Mouse (Mus musculus): ENCODE data around the gene Pacsin2. TPM values are rescaled to one million over a fixed set of nuclear protein-coding genes. Genes with fewer than 3 reads are reported as not detected.
"Not testable (repeated sequence)": the region's sequence is repeated elsewhere in the genome, so short reads cannot be mapped to it uniquely, and the experiment has no call there.

The Pacsin2 gene
- polyA plus RNA-seq (2012; ENCODE audit: insufficient read depth, insufficient read length, low replicate concordance, missing spikeins) = 149 TPM in 1 of 2 replicates, not detected in the other

GRCm38 (mm10) chr15:83464083-83464904 lies at the start of gene Pacsin2:
TSS of gene Pacsin2 (minus strand) at chr15:83464606.
- TF ChIP-seq POLR2A (IDR thresholded peaks at IDR 0.05; ENCODE audit: insufficient read depth, low read depth, low read length) (peak; percentile 78), CTCF (IDR thresholded peaks at IDR 0.05; ENCODE audit: insufficient read depth, low read depth, low read length) (no peak)
- WGBS = under 1% methylated on average over 78 of the region's 88 CpGs
- Histone ChIP-seq H3K4me3 (ENCODE audit: insufficient read depth, low read depth, low read length) (peak within 1 kb of the TSS; percentile 61), H3K27ac (ENCODE audit: insufficient read depth, low read depth, low read length) (peak within 1 kb of the TSS; percentile 10; the same call in 1 of the 2 replicates), H3K4me1 (ENCODE audit: control insufficient read depth, insufficient read depth, low read length) (peaks cover 15% of the 10 kb centered on the region)

- peaks cover 11% of the 10 kb centered on the region for H3K4me1 ChIP-seq (ENCODE audit: control insufficient read depth, insufficient read depth, low read length)
- no peak overlapping the region for H3K4me3 ChIP-seq (ENCODE audit: insufficient read depth, low read depth, low read length)
- TF ChIP-seq CTCF (IDR thresholded peaks at IDR 0.05; ENCODE audit: insufficient read depth, low read depth, low read length) (no peak), POLR2A (IDR thresholded peaks at IDR 0.05; ENCODE audit: insufficient read depth, low read depth, low read length) (no peak)
- WGBS = 75% methylated on average over 13 of the region's 13 CpGs
- H3K27ac ChIP-seq (ENCODE audit: insufficient read depth, low read depth, low read length) = no peak overlapping the region
Measured at GRCm38 (mm10) chr15:83512489-83513281, 48.3 kb upstream of the Pacsin2 start.

- 9% methylated on average over 41 of the region's 41 CpGs for WGBS
- H3K27ac ChIP-seq (ENCODE audit: insufficient read depth, low read depth, low read length) = 0 out of 2 replicates have a peak within 1 kb of the TSS, but pooled peaks have one; percentile 16
- TF ChIP-seq CTCF (IDR thresholded peaks at IDR 0.05; ENCODE audit: insufficient read depth, low read depth, low read length) (no peak), POLR2A (IDR thresholded peaks at IDR 0.05; ENCODE audit: insufficient read depth, low read depth, low read length) (peak; percentile 69)
- H3K4me3 ChIP-seq (ENCODE audit: insufficient read depth, low read depth, low read length) = peak within 1 kb of the TSS; percentile 63
- H3K4me1 ChIP-seq (ENCODE audit: control insufficient read depth, insufficient read depth, low read length) = peaks cover 14% of the 10 kb centered on the region
Measured at GRCm38 (mm10) chr15:83510805-83511405, 46.5 kb upstream of the Pacsin2 start, which contains the start of gene Ttll1. TSS of gene Ttll1 (minus strand) at chr15:83510893.

DNA sequence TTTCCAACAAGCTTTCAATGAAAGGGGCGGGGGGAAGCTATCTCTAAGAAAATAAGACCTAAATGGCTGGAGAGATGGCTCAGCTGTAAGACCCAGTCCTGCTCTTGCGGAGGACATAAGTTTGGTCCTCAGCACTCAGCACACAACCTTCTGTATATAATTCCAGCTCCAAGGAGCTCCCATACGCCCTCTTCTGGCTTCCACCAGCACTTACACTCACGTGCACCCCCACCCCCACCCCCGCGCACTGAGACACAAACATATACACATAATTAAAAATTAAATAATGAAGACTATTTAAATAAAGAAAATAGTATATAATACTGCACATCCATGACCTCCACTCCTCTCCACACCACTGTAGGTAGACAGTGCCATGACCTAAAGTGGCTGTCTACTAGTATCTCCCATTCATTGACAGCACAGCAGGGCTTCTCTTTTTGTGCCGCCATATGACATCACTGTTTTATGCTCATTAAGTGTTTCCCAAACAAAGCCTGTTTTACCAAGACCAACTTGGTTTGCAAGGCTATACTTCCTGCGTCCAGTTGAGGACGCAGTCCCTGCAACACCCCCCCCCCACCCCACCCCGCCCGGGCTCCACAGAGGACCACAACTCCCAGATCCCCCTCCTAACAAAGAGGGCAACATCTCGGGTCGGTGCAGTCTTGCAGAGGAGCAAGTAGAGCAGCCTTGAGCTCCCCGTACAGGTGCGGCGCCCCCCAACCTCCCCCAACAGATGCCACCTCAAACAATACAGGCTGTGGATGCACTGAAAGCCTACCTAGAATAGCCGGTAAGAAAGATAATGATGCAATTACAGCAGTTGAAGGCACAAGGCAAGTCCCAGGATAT lies 45.8 kb upstream of the Pacsin2 start:
- 23% methylated on average over 17 of the region's 17 CpGs for WGBS
- TF ChIP-seq POLR2A (IDR thresholded peaks at IDR 0.05; ENCODE audit: insufficient read depth, low read depth, low read length) = no peak
- TF ChIP-seq CTCF (IDR thresholded peaks at IDR 0.05; ENCODE audit: insufficient read depth, low read depth, low read length) = no peak
- Histone ChIP-seq H3K4me1 (ENCODE audit: control insufficient read depth, insufficient read depth, low read length) (peaks cover 14% of the 10 kb centered on the region), H3K4me3 (ENCODE audit: insufficient read depth, low read depth, low read length) (peak overlapping the region; percentile 63), H3K27ac (ENCODE audit: insufficient read depth, low read depth, low read length) (0 out of 2 replicates have a peak overlapping the region, but pooled peaks have one; percentile 16)

DNA sequence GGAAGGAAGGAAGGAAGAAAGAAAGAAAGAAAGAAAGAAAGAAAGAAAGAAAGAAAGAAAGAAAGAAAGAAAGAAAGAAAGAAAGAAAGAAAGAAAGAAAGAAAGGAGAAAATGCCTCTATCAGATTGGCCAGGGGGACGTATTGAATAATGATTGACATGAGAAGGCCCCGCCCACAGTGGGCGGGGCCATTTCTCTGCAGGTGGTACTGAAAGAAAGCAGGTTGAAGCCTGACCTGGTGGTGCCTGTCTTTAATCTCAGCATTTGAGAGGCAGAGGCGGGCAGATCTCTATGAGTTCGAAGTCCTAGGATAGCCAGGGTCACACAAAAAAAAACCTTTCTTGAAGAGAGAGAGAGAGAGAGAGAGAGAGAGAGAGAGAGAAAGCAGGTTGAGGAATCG lies 37.1 kb upstream of the Pacsin2 start:
- H3K4me3 ChIP-seq (ENCODE audit: insufficient read depth, low read depth, low read length); H3K27ac ChIP-seq (ENCODE audit: insufficient read depth, low read depth, low read length); H3K4me1 ChIP-seq (ENCODE audit: control insufficient read depth, insufficient read depth, low read length): not testable (repeated sequence)
- 79% methylated on average over 6 of the region's 6 CpGs for WGBS

GRCm38 (mm10) chr15:83500352-83500751 lies 35.9 kb upstream of the Pacsin2 start:
- H3K4me3 ChIP-seq (ENCODE audit: insufficient read depth, low read depth, low read length) = no peak overlapping the region
- TF ChIP-seq CTCF (IDR thresholded peaks at IDR 0.05; ENCODE audit: insufficient read depth, low read depth, low read length) (peak; percentile 24; the same call in 1 of the 2 replicates), POLR2A (IDR thresholded peaks at IDR 0.05; ENCODE audit: insufficient read depth, low read depth, low read length) (no peak)
- no peaks in the 10 kb centered on the region for H3K4me1 ChIP-seq (ENCODE audit: control insufficient read depth, insufficient read depth, low read length)
- 62% methylated on average over 3 of the region's 3 CpGs for WGBS
- H3K27ac ChIP-seq (ENCODE audit: insufficient read depth, low read depth, low read length) = no peak overlapping the region

- no peak for TF ChIP-seq CTCF (IDR thresholded peaks at IDR 0.05; ENCODE audit: insufficient read depth, low read depth, low read length)
- no peak for TF ChIP-seq POLR2A (IDR thresholded peaks at IDR 0.05; ENCODE audit: insufficient read depth, low read depth, low read length)
- Histone ChIP-seq H3K27ac (ENCODE audit: insufficient read depth, low read depth, low read length) (no peak overlapping the region), H3K4me1 (ENCODE audit: control insufficient read depth, insufficient read depth, low read length) (no peaks in the 10 kb centered on the region), H3K4me3 (ENCODE audit: insufficient read depth, low read depth, low read length) (no peak overlapping the region)
- 87% methylated on average over 10 of the region's 10 CpGs for WGBS
Measured at GRCm38 (mm10) chr15:83499211-83499755, 34.9 kb upstream of the Pacsin2 start.

DNA sequence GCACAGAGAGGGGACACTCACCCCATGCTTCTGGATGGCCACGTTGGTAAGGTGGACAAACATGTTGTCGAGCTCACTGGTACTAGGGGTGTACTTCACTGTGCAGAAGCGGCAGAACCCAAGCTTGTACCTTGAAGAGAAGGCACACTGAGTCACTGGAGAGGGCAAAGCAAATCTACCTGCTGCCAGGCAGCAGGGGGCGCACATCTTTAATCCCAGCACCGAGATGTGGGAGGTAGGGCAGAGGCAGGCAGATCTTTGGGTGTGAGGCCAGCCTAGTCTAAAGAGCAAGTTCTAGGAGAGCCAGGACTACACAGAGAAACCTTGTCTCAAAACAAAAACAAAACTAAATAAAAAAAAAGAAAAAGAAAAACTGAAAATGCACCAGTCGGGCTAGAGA lies 32.9 kb upstream of the Pacsin2 start:
- no peaks in the 10 kb centered on the region for H3K4me1 ChIP-seq (ENCODE audit: control insufficient read depth, insufficient read depth, low read length)
- TF ChIP-seq POLR2A (IDR thresholded peaks at IDR 0.05; ENCODE audit: insufficient read depth, low read depth, low read length) = no peak
- no peak for TF ChIP-seq CTCF (IDR thresholded peaks at IDR 0.05; ENCODE audit: insufficient read depth, low read depth, low read length)
- no peak overlapping the region for H3K4me3 ChIP-seq (ENCODE audit: insufficient read depth, low read depth, low read length)
- 94% methylated on average over 6 of the region's 6 CpGs for WGBS
- H3K27ac ChIP-seq (ENCODE audit: insufficient read depth, low read depth, low read length) = no peak overlapping the region

Data from olfactory bulb, adult 2 months (tissue).